Mouse (Mus musculus) midbrain, embryonic 14.5 days (tissue): ENCODE measurements at regions not wholly inside any gene's neighbourhood (a gene's known extent, or its start where the extent isn't known, plus 50 kb on each side); places are given as distances from the start of the nearest gene placed in this dataset.

Experiments used
- ATAC-seq: fragments of 200-750 bp; cut with Nextera tagmentation; 2 replicates; pipeline ENCODE4 v1.8.0; 2017; ENCODE audit warnings: moderate number of reproducible peaks, moderate library complexity; ENCODE audit not compliant: low FRiP score, low TSS enrichment
- DNase-seq: peaks from one replicate; pipeline ENCODE4 v3.0.0-alpha.2; 2015
- H3K27ac ChIP-seq: fragments of 300-500 bp; sonication (generic); replicated peaks from 2 replicates; pipeline ENCODE4 v1.5.1; 2014; ENCODE audit warnings: mild to moderate bottlenecking, low read depth, low read length, moderate library complexity
- H3K27me3 ChIP-seq: fragments of 300-500 bp; sonication (generic); 2 replicates; pipeline ENCODE4 v1.6.1; 2014; ENCODE audit warnings: low read length, control low read depth, mixed read lengths; ENCODE audit not compliant: control insufficient read depth, insufficient read depth
- H3K36me3 ChIP-seq: fragments of 300-500 bp; sonication (generic); 2 replicates; pipeline ENCODE4 v1.6.1; 2014; ENCODE audit warnings: low read length, control low read depth; ENCODE audit not compliant: control insufficient read depth, insufficient read depth
- H3K4me1 ChIP-seq: fragments of 300-500 bp; sonication (generic); 2 replicates; pipeline ENCODE4 v1.6.1; 2014; ENCODE audit warnings: mild to moderate bottlenecking, antibody characterized with exemption, low read length, control low read depth; ENCODE audit not compliant: control insufficient read depth, insufficient read depth
- H3K4me2 ChIP-seq: fragments of 300-500 bp; sonication (generic); 2 replicates; pipeline ENCODE4 v1.6.1; 2014; ENCODE audit warnings: mild to moderate bottlenecking, low read length, moderate library complexity
- H3K4me3 ChIP-seq: fragments of 300-500 bp; sonication (generic); replicated peaks from 2 replicates; pipeline ENCODE4 v1.5.1; 2014; ENCODE audit warnings: low read depth, low read length
- H3K9ac ChIP-seq: fragments of 300-500 bp; sonication (generic); replicated peaks from 2 replicates; pipeline ENCODE4 v1.6.1; 2014; ENCODE audit warnings: mild to moderate bottlenecking, low read length, moderate library complexity
- H3K9me3 ChIP-seq: fragments of 300-500 bp; sonication (generic); 2 replicates; pipeline ENCODE4 v1.6.1; 2016; ENCODE audit warnings: low read length, control low read depth, mixed read lengths; ENCODE audit not compliant: control insufficient read depth
- WGBS: fragments of 180-500 bp; shearing (Covaris S2); extraction: QIAGEN DNeasy Blood & Tissue Kit; methylation state at CpG from one replicate; pipeline ENCODE4 v1.1.7; 2014; 5-methylcytosine and 5-hydroxymethylcytosine counted together

- no peak for DNase-seq
- Histone ChIP-seq H3K36me3 (no peaks in the 10 kb centered on the region), H3K4me3 (no peak overlapping the region), H3K9ac (no peak overlapping the region), H3K4me2 (no peak overlapping the region), H3K9me3 (no peaks in the 10 kb centered on the region), H3K4me1 (no peaks in the 10 kb centered on the region), H3K27me3 (no peaks in the 10 kb centered on the region), H3K27ac (no peak overlapping the region)
- WGBS: 70% methylated on average over 9 of the region's 9 CpGs
- no peak for ATAC-seq
Measured at GRCm38 (mm10) chr3:119996258-119996988, 212.2 kb upstream of the Ptbp2 start.

DNA sequence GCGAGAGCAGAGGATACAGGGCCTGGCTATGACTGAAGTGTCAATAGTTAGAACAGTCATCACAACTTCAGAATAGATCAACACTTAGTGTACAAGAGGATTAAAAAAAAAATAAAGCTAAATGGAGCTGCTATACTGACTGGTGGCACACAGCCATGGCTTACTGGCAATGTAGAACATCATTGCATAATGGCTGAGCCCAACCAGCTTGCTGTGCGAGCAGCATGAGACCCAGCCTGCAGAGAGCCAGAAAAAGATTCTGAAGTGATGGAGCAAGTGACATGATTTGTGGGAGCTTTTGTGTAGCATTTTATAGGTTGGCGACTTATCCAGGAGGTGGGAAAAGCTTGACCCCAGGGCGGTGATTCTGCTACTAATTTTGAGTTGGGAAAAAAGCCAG lies 211.5 kb upstream of the Ptbp2 start:
- peak; percentile 40 for DNase-seq
- H3K27ac ChIP-seq: no peak overlapping the region
- H3K9me3 ChIP-seq: no peaks in the 10 kb centered on the region
- WGBS: 63% methylated on average over 4 of the region's 4 CpGs
- no peak for ATAC-seq
- no peaks in the 10 kb centered on the region for H3K36me3 ChIP-seq
- no peak overlapping the region for H3K4me3 ChIP-seq
- H3K4me2 ChIP-seq: no peak overlapping the region
- H3K4me1 ChIP-seq: no peaks in the 10 kb centered on the region
- H3K27me3 ChIP-seq: no peaks in the 10 kb centered on the region
- no peak overlapping the region for H3K9ac ChIP-seq

DNA sequence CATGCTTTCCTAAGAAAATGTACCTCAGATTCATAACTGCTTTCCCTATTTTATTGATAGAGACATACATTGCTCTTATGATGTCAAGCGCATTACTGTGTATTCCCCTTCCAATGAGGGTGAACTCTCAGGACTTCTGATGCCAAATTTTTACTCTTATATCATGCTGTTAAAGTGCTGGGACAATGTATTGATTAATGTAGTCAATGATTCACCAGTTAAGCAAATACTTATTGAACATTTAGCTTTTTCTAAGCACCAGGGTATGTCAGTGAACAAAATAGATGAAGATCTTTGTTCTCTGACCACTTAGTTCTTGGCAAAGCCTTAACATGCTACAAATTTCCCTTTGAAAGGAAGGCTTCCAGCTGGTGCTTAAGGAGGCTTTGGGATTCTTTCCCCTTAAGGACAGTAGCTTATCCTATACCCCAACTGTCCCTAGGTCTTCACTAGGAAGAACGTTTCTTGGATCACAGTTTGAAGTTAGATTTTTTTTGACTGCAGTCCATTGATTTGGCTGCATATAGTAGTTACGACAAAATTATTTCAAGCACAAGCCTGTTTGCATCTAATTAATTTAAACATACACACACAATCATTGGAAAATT lies 203.1 kb upstream of the Ptbp2 start:
- 63% methylated on average over 3 of the region's 3 CpGs for WGBS
- Histone ChIP-seq H3K9me3 (no peaks in the 10 kb centered on the region), H3K9ac (no peak overlapping the region), H3K4me1 (no peaks in the 10 kb centered on the region), H3K4me2 (no peak overlapping the region), H3K27me3 (no peaks in the 10 kb centered on the region), H3K27ac (no peak overlapping the region), H3K4me3 (no peak overlapping the region), H3K36me3 (no peaks in the 10 kb centered on the region)
- DNase-seq: no peak
- ATAC-seq: no peak

DNA sequence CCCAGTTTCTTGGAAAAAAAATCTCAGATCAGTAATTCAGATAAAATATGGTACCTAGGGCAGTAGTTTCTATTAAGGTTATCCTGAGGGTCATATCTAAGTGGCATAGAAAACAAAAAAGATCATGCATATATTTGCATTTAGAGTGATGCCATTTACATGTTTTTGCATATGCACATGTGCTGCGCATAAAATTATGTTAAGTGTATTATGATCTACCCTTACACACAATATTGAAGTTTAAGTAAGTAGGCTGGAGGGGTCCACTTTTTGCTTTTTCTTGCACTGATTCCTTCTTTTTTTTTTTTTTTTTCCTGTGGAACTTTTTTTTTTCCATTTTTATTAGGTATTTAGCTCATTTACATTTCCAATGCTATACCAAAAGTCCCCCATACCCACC lies 193.1 kb upstream of the Ptbp2 start:
- Histone ChIP-seq H3K4me3 (no peak overlapping the region), H3K27me3 (no peaks in the 10 kb centered on the region), H3K9me3 (no peaks in the 10 kb centered on the region), H3K4me1 (no peaks in the 10 kb centered on the region), H3K9ac (no peak overlapping the region), H3K4me2 (no peak overlapping the region), H3K27ac (no peak overlapping the region), H3K36me3 (no peaks in the 10 kb centered on the region)
- 94% methylated on average over 1 of the region's 1 CpGs for WGBS
- ATAC-seq: no peak
- no peak for DNase-seq

GRCm38 (mm10) chr3:119976363-119976762 lies 192.1 kb upstream of the Ptbp2 start:
- Histone ChIP-seq H3K36me3 (no peaks in the 10 kb centered on the region), H3K4me3 (no peak overlapping the region), H3K27me3 (no peaks in the 10 kb centered on the region), H3K9me3 (no peaks in the 10 kb centered on the region), H3K4me2 (no peak overlapping the region), H3K9ac (no peak overlapping the region), H3K4me1 (no peaks in the 10 kb centered on the region), H3K27ac (no peak overlapping the region)
- no peak for DNase-seq
- WGBS: 94% methylated on average over 3 of the region's 3 CpGs
- no peak for ATAC-seq

GRCm38 (mm10) chr3:119958799-119959467 lies 174.7 kb upstream of the Ptbp2 start:
- Histone ChIP-seq H3K27me3 (no peaks in the 10 kb centered on the region), H3K4me2 (no peak overlapping the region), H3K27ac (no peak overlapping the region), H3K4me3 (no peak overlapping the region), H3K36me3 (no peaks in the 10 kb centered on the region), H3K9ac (no peak overlapping the region), H3K4me1 (no peaks in the 10 kb centered on the region), H3K9me3 (no peaks in the 10 kb centered on the region)
- DNase-seq (peak; percentile 19), ATAC-seq (no peak; the same call in 1 of the 2 replicates)
- WGBS: 6% methylated on average over 5 of the region's 5 CpGs

DNA sequence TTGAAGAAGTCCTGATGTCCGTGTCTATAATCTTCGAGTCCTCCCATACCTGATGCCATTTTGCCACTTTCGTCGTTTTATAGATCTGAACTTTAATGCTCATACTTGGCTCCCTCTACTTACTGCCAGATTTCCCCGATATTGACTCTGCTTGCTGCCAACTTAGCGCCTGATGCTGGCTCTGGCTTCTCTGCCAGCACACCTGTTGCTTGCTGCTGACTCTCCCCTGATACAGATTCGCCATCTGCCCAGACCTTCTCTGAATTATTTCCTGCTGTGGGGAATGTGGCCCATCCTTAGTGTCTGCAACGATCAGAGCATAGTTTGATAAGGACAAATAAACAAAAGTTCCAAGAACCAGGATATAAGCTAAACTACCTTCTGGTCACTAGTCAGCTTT lies 173.3 kb upstream of the Ptbp2 start:
- DNase-seq (no peak), ATAC-seq (no peak)
- Histone ChIP-seq H3K9me3 (no peaks in the 10 kb centered on the region), H3K9ac (no peak overlapping the region), H3K4me1 (no peaks in the 10 kb centered on the region), H3K4me3 (no peak overlapping the region), H3K4me2 (no peak overlapping the region), H3K36me3 (no peaks in the 10 kb centered on the region), H3K27ac (no peak overlapping the region), H3K27me3 (no peaks in the 10 kb centered on the region)
- WGBS: 87% methylated on average over 8 of the region's 8 CpGs

GRCm38 (mm10) chr3:119955745-119956615 lies 171.7 kb upstream of the Ptbp2 start:
- WGBS: 81% methylated on average over 7 of the region's 7 CpGs
- H3K4me1 ChIP-seq: peaks cover under 1% of the 10 kb centered on the region; the same call in 1 of the 2 replicates
- H3K27ac ChIP-seq: no peak overlapping the region
- no peak overlapping the region for H3K4me3 ChIP-seq
- no peaks in the 10 kb centered on the region for H3K9me3 ChIP-seq
- no peak overlapping the region for H3K9ac ChIP-seq
- H3K4me2 ChIP-seq: no peak overlapping the region
- no peak for DNase-seq
- ATAC-seq: no peak
- no peaks in the 10 kb centered on the region for H3K27me3 ChIP-seq
- no peaks in the 10 kb centered on the region for H3K36me3 ChIP-seq
